Mouse (Mus musculus): ENCODE data around the gene Gpr62. TPM values are rescaled to one million over a fixed set of nuclear protein-coding genes. Genes with fewer than 3 reads are reported as not detected.
"Not testable (repeated sequence)": the region's sequence is repeated elsewhere in the genome, so short reads cannot be mapped to it uniquely, and the experiment has no call there.

Gene Gpr62
- under 1 TPM; 0.27 to 0.48 TPM for total RNA-seq (2021)
- long read RNA-seq, experiment 1, result 0 reads
- long read RNA-seq, experiment 2, result 0 reads

DNA sequence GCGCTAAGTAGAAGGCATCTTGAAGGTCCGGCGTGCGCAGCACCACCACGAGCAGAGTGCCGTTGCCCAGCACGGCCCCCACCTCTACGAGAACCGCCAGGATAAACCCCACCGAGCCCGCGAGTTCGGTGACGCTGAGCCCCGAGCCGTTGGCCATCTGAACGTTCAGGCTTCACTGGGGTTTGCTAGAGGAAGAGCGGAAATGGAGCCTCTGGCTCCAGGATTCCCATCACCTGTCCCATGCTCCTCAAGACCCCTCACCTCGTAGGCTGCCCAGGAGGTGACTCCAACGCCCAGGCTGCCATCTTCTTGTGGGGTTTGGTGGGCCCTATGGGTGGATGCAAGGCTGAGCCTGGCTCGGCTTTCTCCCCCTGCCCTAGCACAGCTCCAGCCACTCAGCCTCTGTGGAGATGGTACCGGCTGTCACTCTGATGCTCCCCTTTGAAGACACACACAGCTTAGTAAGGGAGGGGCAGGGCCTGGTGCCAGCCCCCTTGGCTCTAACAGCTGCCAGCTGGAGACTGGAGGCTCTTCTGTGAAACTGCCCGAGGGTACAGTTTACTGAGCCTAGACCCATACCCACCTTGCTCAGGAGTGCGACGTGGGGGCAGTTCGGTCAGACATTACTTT lies at the start of gene Gpr62:
Gene Gpr62, minus strand, starts transcription at position 368 of the 630 bp plus-strand sequence.
- peak; percentile 43 for DNase-seq

DNA sequence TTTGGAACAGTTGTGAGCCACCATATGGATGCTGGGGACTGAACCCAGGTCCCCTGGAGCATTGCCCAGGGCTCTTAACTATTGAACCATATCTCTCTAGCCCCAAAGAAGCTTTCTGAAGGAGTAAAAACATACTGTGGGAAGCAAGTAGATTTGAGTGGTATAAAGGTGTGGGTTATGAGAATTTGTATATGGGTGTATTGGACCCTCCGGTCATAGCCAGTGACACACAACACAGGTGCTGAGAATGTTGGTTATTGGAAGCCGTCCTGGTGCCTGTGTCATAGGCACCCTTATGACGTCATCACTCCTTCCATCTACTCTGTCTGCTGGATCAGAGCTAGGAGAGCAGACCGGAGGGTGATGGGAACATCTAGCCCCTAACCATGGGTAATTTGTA lies 48.5 kb upstream of the Gpr62 start, which contains the start of gene Iqcf5:
Gene Iqcf5, plus strand, starts transcription at position 301 of the 400 bp plus-strand sequence.
- DNase-seq, result no peak

DNA sequence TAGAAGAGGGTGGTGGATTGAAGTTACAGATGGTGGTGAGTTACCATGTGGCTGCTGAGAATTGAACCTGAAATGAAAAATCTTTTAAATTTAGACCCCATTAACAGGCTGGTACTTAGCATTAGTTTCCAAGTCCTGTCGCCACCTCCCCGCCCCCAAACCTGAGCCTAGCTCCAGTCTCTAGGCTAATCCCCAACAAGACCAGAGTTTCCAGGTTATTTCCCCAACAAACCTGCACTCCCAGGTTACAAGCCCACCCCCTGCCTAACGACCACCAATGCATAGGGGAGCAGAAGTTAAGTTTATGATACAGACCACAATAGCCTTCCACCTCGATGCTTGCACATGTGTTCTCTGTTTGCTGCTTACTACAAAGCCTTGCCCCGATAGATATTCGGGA lies 47.8 kb upstream of the Gpr62 start:
- DNase-seq, result no peak

DNA sequence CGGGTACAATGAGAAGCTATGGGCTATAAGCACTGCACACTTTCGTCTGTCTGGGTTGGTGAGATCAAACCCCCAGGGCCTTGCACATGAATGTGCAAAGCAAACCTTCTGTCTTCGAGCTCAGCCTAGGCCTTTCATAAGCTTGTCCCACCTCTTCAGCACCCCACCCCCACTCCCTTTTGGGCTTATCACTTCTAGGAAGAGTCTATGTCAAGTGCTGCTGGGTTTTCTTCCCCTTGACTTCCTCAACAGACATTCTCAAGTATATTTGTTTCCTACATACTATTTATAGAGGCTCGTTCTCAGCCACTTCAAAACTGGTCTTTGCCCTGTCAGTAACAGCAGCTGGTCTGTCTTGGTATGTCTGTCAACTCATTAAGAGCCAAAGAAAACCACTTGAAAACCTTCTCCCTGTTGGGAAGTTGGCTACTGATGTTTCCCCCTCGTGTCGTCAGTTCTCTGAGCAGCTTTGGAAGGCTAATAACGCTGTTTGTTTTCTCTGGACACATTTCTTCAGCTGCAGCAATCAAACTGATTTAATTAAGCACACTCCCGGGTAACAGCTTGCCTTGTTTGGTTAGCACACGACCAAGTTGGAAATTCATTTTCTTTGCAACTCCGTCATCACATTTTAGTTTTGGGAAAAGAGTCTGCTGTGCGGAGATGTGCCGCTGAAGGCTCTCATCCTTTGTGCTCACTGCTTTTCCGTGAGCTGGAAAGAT lies 47.2 kb upstream of the Gpr62 start:
- DNase-seq, result no peak

DNA sequence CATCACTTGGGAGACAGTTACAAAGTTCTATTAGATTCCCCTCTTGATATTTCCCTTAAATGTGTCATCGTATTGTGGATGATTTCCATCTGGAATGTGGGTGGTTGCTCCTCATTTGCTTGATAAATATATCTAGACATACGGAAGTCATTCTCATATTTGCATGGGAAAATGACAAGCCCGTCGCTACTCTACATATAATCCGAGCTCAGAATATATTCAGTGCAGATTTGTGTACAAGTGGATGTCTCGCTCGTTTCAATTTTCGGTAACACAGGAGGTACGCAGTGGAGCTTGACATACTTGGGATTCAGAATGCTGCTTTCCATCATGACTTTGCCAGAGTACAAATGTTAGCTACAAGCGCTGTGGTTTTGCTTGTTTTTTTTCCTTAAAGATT lies 43.6 kb upstream of the Gpr62 start:
- no peak for DNase-seq

DNA sequence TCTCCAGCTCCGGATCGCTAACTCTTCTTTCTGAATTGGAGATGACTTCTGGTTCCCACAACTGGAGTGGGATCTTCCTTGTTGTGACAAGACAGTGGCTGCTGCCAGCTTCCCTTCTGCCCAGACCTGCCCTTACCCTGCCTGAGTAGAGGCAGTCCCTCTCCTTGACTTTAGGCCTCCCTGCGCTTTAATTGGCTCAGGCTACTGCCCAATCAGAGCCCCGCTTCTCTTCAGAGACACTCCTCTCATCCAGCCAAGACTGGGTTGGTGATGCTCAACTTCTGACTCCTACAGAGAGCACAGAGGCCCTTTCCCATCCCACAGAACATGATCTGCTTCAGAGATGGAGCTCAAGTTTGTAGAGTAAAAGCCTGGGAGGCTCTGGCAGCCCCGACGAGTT lies 38.5 kb upstream of the Gpr62 start:
- DNase-seq, result no peak

DNA sequence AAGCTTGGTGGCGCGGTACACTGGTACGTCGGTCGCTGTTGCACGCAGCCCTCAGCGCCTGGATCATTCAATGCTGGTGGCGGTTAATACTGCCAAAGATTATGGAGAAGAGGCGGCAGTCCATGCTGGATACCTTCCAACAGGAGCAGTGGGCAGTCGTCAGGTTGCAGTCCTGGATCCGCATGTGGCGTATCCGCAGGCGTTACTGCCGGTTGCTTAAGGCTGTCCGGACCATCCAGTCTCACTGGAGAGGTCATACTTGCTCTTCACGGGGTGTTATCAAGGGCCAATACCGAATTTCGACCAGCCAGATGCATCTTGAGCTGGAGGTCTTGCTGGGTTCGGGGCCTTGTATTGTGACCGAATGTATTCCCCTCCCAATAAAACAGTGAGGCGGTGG lies 36.1 kb upstream of the Gpr62 start:
- DNase-seq, result no peak

DNA sequence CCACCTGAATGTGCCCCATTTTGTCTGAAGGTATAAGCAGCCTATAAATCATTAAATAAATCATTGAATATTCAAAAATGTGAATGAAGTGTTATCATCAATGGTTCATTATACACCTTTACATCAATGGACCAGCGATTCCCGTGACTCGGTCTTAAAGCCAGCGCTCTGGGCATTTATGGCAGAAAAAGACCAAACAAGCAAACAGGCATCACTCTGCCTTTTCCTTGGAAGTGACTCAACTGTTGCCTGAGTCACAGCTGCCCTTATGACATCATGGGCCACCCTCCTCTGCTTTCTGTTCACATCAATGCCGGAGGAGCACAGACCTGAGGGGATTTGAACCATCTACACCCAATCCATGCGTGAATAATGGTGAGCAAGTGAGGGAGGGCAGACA lies 33.9 kb upstream of the Gpr62 start, which contains the start of gene Iqcf1:
Gene Iqcf1, plus strand, starts transcription at position 301 of the 400 bp plus-strand sequence.
- DNase-seq, result no peak

DNA sequence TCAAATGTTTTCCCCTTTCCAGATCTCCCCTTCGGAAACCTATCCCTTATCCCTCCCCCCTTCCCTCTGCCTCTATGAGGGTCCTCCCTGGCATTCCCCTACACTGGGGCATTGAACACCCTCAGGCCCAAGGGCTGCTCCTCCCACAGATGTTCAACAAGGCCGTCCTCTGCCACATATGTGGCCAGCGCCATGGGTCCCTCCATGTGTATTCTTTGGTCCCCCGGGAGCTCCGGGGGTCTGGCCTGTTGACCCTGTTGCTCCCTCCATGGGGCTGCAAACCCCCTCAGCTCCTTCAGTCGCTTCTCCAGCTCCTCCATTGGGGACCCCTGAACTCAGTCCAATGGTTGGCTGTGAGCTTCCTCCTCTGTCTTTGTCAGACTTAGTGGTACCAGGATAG lies 21.9 kb upstream of the Gpr62 start:
- not testable (repeated sequence) for DNase-seq

DNA sequence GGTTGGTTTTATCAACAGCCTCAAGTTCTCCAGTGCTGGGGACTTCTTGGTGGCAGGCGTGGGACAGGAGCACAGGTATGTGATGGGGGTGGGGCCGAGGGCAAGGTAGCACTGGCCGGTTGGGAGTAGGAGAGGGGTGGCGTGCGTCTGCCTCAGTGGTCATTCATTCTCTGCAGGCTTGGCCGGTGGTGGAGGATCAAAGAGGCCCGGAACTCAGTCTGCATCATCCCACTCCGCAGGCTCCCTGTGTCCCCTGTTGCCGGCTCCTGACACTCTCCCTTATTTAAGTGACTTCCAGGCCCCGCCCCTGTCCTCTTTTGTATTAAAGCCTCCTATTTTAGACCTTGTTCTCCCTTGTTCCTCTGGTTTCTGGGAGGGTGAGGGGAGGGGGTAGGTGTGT lies 19.3 kb upstream of the Gpr62 start:
- no peak for DNase-seq

DNA sequence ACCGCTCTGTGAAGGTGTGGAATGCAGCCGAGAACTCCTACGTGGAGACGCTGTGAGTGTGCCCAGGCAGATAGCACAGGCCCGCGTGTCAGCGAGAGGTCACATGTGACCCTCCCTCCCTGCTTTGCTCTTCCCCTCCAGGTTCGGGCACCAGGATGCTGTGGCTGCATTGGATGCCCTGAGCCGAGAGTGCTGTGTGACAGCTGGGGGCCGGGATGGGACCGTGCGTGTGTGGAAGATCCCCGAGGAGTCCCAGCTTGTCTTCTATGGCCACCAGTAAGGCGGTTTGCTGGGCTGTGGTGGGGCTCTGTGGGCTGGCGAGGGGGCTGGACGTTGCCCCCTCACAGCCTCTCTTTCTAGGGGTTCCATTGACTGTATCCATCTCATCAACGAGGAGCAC lies 17.9 kb upstream of the Gpr62 start:
- DNase-seq, result no peak

DNA sequence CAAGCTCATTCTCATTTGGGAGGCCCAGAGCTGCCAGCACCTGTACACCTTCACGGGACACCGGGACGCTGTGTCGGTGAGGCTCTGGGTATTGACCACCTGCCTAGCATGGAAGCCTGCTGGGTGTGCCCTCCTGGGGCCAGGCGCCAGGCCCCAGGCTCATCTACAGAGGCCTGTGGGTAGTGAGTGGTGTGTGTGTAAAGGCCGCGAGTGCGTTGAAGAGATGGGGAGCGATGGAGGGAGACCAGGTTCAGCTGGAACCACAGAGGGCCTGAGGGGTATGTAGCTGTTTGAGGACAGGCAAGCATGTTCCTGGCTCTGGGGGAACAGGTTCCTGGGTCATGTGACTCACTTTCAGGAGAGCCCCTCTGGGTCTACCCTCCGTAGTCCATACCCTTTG lies 17.4 kb upstream of the Gpr62 start:
- no peak for DNase-seq

DNA sequence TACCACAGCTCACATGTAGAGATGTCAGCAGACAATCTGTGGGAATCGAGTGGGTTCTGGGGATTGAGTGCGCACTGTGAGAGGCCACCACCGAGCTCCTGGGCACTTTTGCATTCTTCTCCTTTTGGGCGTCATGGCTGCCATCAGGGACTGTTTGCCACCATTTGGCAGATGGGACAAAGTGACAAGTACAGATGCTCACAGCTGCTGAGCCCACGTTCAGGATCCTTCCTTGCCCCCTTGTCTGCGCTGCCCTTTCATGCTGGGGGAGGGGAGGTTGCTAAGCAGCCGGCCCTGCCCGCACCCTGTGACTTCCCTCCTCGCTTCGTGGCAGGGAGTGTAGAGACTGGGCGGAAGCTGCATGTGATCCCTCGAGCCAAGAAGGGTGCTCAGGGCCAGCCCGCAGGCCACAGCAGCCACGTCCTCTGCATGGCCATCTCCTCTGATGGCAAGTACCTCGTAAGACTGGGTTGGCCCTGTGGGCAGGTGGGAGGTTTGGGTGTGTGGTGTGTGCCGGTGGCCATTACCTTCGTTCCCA lies 16.9 kb upstream of the Gpr62 start:
- no peak for DNase-seq

DNA sequence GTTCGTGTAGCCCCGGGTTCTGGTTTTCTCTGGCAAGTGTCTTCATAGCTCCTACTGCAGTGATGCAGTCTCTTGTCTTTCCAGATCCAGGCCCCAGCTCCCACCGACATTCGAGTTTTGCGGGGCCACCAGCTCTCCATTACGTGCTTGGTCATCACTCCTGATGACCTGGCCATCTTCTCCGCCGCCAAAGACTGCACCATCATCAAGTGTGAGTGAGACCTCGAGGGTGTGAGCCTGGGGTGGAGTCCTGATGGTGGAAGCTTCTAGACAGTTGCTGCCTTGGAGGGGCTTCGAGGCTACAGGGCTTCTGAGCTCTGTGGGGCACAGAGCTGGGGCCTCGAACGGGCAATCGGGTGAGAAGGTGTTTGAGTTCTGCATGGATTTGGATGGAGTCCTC lies 15.9 kb upstream of the Gpr62 start:
- DNase-seq, result no peak

DNA sequence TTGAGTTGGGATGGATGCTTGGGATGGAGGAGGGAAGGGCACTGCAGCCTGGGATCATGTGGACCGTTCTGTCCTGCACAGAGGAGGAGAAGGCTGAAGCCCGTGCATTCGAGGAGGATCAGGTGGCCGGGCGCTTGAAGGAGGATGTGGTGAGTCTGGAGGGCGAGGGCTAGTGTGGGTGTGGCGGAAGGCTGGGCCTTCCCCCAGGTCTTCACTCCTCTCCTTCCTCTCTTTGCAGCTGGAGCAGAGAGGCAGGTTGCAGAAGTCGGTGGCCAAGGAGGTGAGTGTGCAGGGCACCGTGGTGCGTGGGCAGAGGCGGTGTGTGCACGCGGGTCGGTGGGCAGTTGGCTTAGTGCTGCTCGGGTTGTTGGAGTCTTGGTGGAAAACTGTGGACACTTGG lies 15.3 kb upstream of the Gpr62 start:
- DNase-seq, result no peak

DNA sequence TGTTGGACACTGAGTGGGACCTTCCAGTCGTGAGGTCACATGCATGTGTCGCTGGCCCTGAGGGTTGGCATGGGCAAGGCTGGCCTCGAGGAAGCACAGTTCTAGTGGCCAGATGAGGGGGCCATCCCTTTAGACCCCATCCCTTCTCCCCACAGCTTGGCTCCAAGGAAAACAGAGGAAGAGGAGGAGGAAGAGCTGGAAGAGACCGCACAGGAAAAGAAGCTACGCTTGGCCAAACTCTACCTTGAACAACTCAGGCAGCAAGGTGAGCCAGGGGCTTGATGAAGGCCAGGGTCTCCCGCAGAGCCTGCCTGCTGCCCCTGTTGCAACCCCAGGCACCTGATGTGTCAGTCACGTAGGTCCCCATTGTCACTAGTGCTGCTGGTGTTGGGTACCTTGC lies 14.8 kb upstream of the Gpr62 start:
- DNase-seq, result no peak

DNA sequence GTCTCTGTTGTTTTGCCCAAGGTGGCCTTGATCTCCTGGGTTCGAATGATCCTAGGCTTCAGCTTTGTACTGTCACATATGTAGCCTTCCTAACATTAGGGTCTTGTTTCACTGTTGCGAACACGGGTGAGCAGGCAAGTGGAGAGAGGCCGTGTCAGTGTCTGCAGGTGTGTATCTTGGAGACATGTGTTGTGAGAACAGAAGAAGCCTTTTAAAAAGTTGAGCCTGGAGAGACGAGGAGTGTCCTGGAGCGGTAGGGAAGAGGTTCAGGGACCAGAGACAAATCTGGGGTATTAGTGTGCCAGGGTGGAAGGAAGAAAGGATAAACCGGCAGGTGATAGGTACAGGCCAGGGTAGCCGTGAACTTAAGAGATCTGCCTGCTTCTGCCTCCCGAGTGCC lies 12.4 kb upstream of the Gpr62 start:
- DNase-seq, result peak; percentile 1

DNA sequence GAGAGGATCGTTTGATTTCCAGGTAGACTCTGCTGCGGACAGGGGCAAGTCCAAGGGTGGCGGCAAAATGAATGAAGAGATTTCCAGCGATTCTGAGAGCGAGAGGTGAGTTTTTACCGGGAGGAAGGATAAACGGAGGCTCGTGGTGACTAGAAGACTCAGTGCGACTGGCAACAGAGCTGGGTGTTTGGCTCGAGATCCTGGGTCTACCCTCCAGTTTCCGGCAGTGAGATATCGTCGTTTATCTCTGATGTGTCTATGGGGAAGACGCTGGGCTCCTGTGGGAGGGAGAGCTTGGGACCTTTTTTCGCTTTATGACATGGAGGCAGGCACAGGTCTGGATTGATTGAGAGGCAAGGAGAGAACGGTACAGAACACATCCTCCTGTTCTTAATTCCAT lies 11.9 kb upstream of the Gpr62 start:
- peak; percentile 2 for DNase-seq

DNA sequence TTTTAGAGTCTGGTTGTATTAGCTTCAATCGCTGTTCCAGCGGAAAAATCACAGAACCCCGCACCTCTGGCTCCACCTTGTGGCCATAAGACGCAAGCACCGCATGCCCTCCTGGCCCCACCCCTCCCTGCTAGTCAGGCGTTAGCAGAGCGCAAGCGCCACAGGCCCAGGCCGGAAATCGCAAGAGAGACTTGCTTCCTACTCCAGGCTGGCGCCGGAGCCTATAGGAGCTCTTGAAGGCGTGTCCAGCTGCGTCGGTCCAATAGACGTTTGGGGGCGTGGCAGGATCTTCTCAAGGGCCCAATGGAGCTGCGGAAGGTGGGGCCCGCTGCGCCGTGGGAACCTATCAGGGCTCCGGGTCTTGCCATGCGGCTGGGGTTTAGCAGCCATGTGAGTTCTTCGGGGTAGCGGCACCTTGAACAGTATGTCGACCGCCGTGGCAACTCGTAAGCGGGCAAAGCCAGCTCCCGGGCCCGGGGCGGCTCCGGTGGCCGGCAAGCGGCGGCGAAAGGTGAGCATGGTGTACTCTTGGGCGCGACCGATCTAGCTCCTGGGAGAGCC lies 11.3 kb upstream of the Gpr62 start, which contains the start of gene Parp3:
Gene Parp3, minus strand, starts transcription at position 26 of the 561 bp plus-strand sequence.
- peak; percentile 98 for DNase-seq

DNA sequence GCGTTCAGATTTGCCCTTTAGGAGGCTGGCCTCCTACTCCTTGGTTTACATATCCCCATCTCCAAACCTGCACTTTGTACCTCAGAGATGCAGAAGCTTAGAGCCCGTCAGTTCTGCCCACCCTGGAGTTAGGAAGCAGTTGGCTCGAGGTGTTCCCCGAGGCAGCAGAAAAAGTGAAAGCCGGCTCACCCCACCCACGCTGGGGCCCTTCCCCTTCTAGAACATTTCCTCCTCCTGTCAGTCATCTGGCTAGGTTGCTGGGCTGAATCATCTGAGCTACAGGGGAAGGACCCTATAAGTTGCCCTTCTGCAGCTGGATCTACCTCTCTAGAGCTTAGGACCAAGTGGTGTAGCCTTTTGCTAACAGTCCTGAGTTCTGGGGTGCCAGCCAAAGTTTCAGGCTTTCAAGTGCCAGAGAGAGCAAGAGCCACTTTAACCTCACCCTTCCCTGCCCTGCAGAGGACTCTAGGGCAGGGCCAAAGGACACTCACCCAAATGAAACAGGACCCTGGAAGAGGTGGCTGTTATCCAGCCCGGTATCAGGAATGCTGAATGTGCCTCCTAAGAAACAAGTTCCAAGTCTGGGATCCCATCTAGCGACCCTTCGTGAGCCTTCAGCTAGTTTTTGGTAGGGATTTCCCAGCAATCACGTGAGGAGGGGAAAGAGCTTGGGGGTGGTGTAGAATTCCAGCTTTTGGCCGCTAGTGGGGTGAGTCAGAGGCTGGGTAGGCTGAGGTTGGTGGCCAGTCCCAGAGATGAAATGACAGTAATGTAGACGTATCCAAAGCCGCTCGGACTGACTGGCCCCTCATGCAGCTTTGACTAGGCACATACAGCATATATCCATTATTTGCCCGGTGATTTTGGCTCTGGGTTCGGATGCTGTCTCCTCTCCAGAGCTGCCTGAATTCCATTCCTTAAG lies 10.5 kb upstream of the Gpr62 start:
- DNase-seq, result peak; percentile 71

DNA sequence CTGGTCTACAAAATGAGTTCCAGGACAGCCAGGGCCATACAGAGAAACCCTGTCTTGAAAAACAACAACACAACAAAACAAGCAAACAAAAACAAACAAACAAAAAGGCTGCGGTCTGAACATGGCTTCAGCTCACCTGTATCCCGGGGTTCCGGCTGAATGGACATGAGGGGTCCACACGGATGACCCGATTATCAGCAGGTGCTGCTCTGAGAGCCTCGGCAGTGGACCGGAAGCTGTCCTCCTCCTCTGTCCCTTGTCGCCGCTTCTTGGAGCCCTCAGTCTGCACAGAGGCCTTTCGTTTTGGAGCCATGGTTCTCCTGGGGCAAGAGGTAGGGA lies 9.9 kb upstream of the Gpr62 start, which contains the start of gene Rrp9:
Gene Rrp9, plus strand, starts transcription at position 301 of the 339 bp plus-strand sequence.
- DNase-seq, result peak; percentile 19

DNA sequence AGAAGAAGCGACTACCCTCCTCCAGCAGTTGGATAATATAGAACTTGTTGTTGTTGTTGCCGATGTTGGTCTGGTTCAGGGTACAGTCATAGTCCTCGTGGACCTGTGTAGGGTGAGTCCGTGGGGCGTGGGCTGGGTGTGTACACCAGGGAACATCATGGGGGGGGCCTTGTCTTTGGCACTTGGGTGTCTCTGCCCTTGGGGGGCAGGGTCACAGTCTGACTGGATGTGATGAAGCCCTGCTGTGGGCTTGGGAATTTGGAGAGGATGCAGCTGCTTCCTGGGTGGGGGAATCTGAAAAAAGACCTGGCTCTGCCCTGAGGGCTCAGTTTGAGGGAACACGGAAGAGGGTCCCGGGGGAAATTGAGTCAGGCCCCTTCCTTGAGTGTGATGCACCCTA lies 9.3 kb upstream of the Gpr62 start:
- DNase-seq, result peak; percentile 25

Measured in adrenal gland, postnatal 10 days (tissue).